Mouse (Mus musculus): ENCODE data around the gene Tll2. TPM values are rescaled to one million over a fixed set of nuclear protein-coding genes. Genes with fewer than 3 reads are reported as not detected.

The Tll2 gene
- polyA plus RNA-seq, 1 experiment, result not detected

DNA sequence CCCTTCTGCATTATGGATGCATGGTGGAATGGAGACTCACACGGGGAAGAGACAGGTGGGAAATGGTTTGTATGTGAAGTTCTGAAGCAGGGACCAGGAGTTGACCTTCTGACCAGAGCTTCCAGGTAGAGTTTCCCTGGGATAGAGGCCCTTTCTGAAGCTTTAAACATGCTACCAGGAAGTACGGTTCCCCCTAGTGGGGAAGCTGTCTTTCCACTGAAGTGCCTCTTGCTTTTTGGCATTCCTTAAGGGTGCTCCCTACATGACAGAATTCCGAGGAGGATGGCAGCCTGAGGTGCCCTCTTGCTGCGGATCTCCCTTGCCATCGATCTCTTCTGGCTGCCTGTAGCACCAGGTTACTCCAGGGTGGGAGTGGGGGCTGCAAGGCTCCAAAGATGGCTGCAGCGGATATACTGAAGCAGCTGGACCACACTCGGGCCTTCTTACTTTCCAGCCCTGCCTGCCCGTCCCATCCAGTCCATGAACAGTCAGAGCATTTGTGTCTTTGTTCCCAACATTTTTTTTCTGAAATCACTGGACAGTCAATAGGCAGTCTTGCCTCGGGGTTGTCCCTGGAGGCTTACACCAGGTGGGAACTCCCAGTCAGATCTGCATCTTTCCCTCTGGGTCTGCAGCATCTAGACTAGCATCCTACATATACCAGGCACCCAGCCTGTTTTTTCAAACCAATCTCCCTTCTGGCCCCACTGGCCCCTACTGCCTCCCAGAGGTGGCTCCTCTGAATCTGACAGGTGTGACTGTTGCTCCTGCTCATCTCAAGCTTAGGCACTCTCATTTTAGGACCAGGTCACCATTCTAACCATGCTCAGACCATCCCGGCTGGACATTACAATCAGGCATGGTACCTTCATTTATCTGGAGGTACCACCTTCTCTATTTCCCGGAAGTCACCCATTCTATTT lies 2.2 kb downstream of the Tll2 start:
- no peaks in the 10 kb centered on the region; the same call in 1 of the 2 replicates for H3K4me1 ChIP-seq (ENCODE audit: control insufficient read depth, insufficient read depth, low read length)

DNA sequence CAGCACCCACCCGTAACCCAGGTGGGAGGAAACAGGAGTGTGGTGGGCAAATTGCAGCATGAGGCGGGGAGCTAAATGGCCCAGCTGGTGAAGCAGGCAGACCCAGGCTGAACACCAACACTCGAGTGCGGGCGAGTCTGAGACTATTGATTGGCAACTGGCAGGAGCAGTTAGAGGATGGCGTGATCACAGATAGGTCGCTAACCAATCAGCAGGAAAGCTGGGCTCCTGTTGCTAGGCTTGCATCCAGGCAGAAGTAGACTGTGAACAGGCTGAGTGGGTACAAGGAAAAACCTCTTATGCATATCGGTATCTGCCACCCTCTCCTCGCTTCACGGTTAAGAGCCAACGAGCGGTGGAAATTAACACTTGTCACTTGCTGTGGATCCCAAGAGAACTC lies 9.0 kb downstream of the Tll2 start:
- no peak for TF ChIP-seq CTCF (IDR thresholded peaks at IDR 0.05; ENCODE audit: borderline replicate concordance, insufficient read depth, low read length)
- TF ChIP-seq POLR2A (IDR thresholded peaks at IDR 0.05; ENCODE audit: low read depth, low read length), result no peak
- Histone ChIP-seq H3K4me3 (ENCODE audit: insufficient read depth, low read length) (no peak overlapping the region), H3K27ac (ENCODE audit: insufficient read depth, low read length) (no peak overlapping the region), H3K4me1 (ENCODE audit: control insufficient read depth, insufficient read depth, low read length) (no peaks in the 10 kb centered on the region)

More for the DNA sequence above, 2.2 kb downstream of the Tll2 start:
- H3K27ac ChIP-seq (ENCODE audit: insufficient read depth, low read length), result no peak overlapping the region
- H3K4me3 ChIP-seq (ENCODE audit: insufficient read depth, low read length), result no peak overlapping the region
- TF ChIP-seq POLR2A (IDR thresholded peaks at IDR 0.05; ENCODE audit: low read depth, low read length) (no peak), CTCF (IDR thresholded peaks at IDR 0.05; ENCODE audit: borderline replicate concordance, insufficient read depth, low read length) (no peak)

- Histone ChIP-seq H3K4me3 (ENCODE audit: insufficient read depth, low read length) (no peak overlapping the region), H3K4me1 (ENCODE audit: control insufficient read depth, insufficient read depth, low read length) (no peaks in the 10 kb centered on the region), H3K27ac (ENCODE audit: insufficient read depth, low read length) (no peak overlapping the region)
- no peak for TF ChIP-seq POLR2A (IDR thresholded peaks at IDR 0.05; ENCODE audit: low read depth, low read length)
- no peak for TF ChIP-seq CTCF (IDR thresholded peaks at IDR 0.05; ENCODE audit: borderline replicate concordance, insufficient read depth, low read length)
Observed at GRCm38 (mm10) chr19:41193379-41193778, 13.3 kb downstream of the Tll2 start.

- TF ChIP-seq POLR2A (IDR thresholded peaks at IDR 0.05; ENCODE audit: low read depth, low read length) (no peak), CTCF (IDR thresholded peaks at IDR 0.05; ENCODE audit: borderline replicate concordance, insufficient read depth, low read length) (no peak)
- H3K27ac ChIP-seq (ENCODE audit: insufficient read depth, low read length), result no peak overlapping the region
- no peak overlapping the region for H3K4me3 ChIP-seq (ENCODE audit: insufficient read depth, low read length)
Observed at GRCm38 (mm10) chr19:41192953-41193352, 13.7 kb downstream of the Tll2 start.

DNA sequence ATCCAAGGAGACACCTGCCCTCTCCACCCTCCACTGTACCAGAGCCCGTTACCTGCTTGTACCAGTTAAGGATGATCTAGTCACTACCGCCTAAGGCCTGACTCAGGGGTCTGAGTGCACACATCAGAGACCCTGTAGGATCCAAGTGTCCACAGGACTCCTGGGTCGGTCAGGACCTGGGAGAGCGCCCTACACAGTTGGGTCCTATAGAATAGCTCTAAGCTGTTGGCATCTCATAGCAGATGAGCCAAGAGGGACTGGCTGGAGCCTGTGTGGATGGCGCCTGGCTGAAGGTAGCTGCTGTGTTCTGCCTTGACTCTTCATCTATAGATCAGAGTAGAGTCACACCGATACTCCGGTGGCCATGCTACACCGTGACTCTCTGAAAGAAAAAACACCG lies 14.9 kb downstream of the Tll2 start:
- TF ChIP-seq POLR2A (IDR thresholded peaks at IDR 0.05; ENCODE audit: low read depth, low read length) (no peak), CTCF (IDR thresholded peaks at IDR 0.05; ENCODE audit: borderline replicate concordance, insufficient read depth, low read length) (no peak)
- H3K4me1 ChIP-seq (ENCODE audit: control insufficient read depth, insufficient read depth, low read length), result no peaks in the 10 kb centered on the region
- H3K27ac ChIP-seq (ENCODE audit: insufficient read depth, low read length), result no peak overlapping the region
- H3K4me3 ChIP-seq (ENCODE audit: insufficient read depth, low read length), result no peak overlapping the region

More at GRCm38 (mm10) chr19:41192953-41193352, 13.7 kb downstream of the Tll2 start:
- H3K4me1 ChIP-seq (ENCODE audit: control insufficient read depth, insufficient read depth, low read length), result no peaks in the 10 kb centered on the region

DNA sequence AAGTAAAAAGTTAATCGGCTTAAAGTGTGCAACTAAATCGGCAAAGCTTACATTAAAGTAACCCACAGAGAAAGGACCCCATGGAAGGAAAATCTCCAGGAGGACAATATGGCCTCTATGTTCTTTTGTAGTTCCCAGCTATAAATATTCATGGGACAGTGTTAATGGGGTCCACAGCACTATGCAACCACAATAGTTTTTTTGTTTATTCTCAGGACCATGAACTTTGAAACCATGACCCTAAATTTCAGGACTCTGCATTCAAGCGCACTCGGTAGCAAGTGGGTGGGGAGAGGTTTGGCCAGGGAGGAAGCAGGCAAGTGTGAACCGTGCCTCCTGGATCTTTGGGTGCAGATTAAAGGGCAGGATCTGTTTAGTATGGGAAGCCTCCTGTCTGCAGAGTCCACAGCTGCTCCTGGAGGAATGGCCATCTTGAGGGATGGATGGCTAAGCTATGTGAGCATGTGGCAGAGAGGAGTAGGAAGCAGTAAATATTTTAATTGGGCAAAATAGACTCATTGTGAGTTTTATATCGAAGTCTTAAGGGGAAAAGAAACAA lies 15.7 kb downstream of the Tll2 start:
- TF ChIP-seq POLR2A (IDR thresholded peaks at IDR 0.05; ENCODE audit: low read depth, low read length) (no peak), CTCF (IDR thresholded peaks at IDR 0.05; ENCODE audit: borderline replicate concordance, insufficient read depth, low read length) (no peak)
- Histone ChIP-seq H3K4me3 (ENCODE audit: insufficient read depth, low read length) (no peak overlapping the region), H3K4me1 (ENCODE audit: control insufficient read depth, insufficient read depth, low read length) (no peaks in the 10 kb centered on the region), H3K27ac (ENCODE audit: insufficient read depth, low read length) (no peak overlapping the region)

DNA sequence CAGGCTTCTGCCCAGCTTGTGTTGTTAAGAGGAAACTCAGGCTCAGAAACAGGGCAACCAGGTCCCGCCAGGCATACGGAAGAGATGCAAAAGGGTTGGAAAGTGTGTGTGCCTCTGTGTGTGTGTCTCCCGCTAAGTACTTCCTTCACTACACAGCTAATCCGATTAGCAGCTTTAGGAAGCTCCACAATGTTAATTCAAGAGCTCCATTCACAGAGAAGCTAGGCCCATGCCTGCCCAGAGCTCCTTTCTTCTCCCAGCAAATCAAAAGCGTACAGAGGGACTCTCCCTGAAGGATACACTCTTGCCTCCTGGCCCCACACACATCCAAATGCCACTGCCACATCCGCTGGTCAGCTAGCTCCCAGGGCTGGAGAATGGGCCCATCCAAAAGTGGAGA lies 29.3 kb downstream of the Tll2 start:
- Histone ChIP-seq H3K4me1 (ENCODE audit: control insufficient read depth, insufficient read depth, low read length) (no peaks in the 10 kb centered on the region), H3K4me3 (ENCODE audit: insufficient read depth, low read length) (no peak overlapping the region), H3K27ac (ENCODE audit: insufficient read depth, low read length) (no peak overlapping the region)
- TF ChIP-seq POLR2A (IDR thresholded peaks at IDR 0.05; ENCODE audit: low read depth, low read length) (no peak), CTCF (IDR thresholded peaks at IDR 0.05; ENCODE audit: borderline replicate concordance, insufficient read depth, low read length) (no peak)

- Histone ChIP-seq H3K4me1 (ENCODE audit: control insufficient read depth, insufficient read depth, low read length) (no peaks in the 10 kb centered on the region), H3K4me3 (ENCODE audit: insufficient read depth, low read length) (no peak overlapping the region), H3K27ac (ENCODE audit: insufficient read depth, low read length) (no peak overlapping the region)
- TF ChIP-seq CTCF (IDR thresholded peaks at IDR 0.05; ENCODE audit: borderline replicate concordance, insufficient read depth, low read length), result no peak
- no peak for TF ChIP-seq POLR2A (IDR thresholded peaks at IDR 0.05; ENCODE audit: low read depth, low read length)
Observed at GRCm38 (mm10) chr19:41176881-41177280, 29.8 kb downstream of the Tll2 start.

DNA sequence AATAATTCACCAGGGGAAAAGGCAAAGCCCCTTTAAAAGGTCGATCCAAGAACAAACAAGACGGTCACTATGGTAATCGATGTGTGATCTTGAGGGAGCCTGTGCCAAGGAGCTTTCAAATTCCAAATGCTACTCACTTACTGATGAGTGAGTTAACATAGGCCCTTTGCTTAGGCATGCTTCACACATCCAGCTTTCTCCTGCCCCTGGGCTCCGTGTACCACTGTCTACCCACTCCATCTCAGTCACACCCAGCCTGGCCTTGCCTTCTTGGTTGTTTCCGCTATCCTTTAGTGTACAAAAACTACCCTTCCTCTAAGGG lies 40.8 kb downstream of the Tll2 start:
- Histone ChIP-seq H3K4me1 (ENCODE audit: control insufficient read depth, insufficient read depth, low read length) (no peaks in the 10 kb centered on the region), H3K27ac (ENCODE audit: insufficient read depth, low read length) (no peak overlapping the region), H3K4me3 (ENCODE audit: insufficient read depth, low read length) (no peak overlapping the region)
- TF ChIP-seq CTCF (IDR thresholded peaks at IDR 0.05; ENCODE audit: borderline replicate concordance, insufficient read depth, low read length) (no peak), POLR2A (IDR thresholded peaks at IDR 0.05; ENCODE audit: low read depth, low read length) (no peak)
